Mouse (Mus musculus): ENCODE results near the gene Ccdc15.

GRCm38 (mm10) chr9:37345406-37345805, 2.8 kb downstream of the Ccdc15 start:
- TF ChIP-seq CTCF (IDR thresholded peaks at IDR 0.05; ENCODE audit: low read depth) (no peak), EP300 (optimal IDR thresholded peaks at IDR 0.05) (no peak)
